Mouse (Mus musculus): Measurements from ENCODE around the gene Zkscan4. TPM values are rescaled to one million over a fixed set of nuclear protein-coding genes. Genes with fewer than 3 reads are reported as not detected.
A peak's percentile ranks its signal among the peaks of the same experiment; 100 is the strongest.
"Not testable (repeated sequence)": the region's sequence is repeated elsewhere in the genome, so short reads cannot be mapped to it uniquely, and the experiment has no call there.

Gene Zkscan4
- polyA plus RNA-seq, 1 experiment: 0.29 TPM

- H3K4me1 ChIP-seq (ENCODE audit: control insufficient read depth, insufficient read depth, insufficient read length): 0 out of 2 replicates have a peak, but pooled peaks cover 2% of the 10 kb centered on the region
- TF ChIP-seq POLR2A (IDR thresholded peaks at IDR 0.05; ENCODE audit: low read depth, low read length): no peak
- no peak for TF ChIP-seq CTCF (IDR thresholded peaks at IDR 0.05; ENCODE audit: extremely low read depth, insufficient read depth, insufficient read length, insufficient replicate concordance)
- H3K27me3 ChIP-seq (ENCODE audit: control insufficient read depth, insufficient read depth, low read length): no peaks in the 10 kb centered on the region
- H3K4me3 ChIP-seq (ENCODE audit: extremely low read depth, insufficient read depth, insufficient read length): peak overlapping the region; percentile 92
- DNase-seq (ENCODE audit: low read depth in 1 of 2, low spot score in 2 of 2): no peak
- no peak overlapping the region for H3K27ac ChIP-seq (ENCODE audit: insufficient read depth, low read length)
- 5% methylated on average over 13 of the region's 13 CpGs for WGBS
- peaks cover 11% of the 10 kb centered on the region for H3K36me3 ChIP-seq (ENCODE audit: control insufficient read depth, insufficient read depth, low read length)
Measured at GRCm38 (mm10) chr13:21453042-21453441, 25.7 kb upstream of the Zkscan4 start.

GRCm38 (mm10) chr13:21453449-21453848, 25.3 kb upstream of the Zkscan4 start, which contains the start of gene Zscan26:
TSS of gene Zscan26 (minus strand) at chr13:21453730.
- WGBS: under 1% methylated on average over 23 of the region's 23 CpGs
- peak within 1 kb of the TSS; percentile 75 for H3K27ac ChIP-seq (ENCODE audit: insufficient read depth, low read length)
- no peaks in the 10 kb centered on the region for H3K27me3 ChIP-seq (ENCODE audit: control insufficient read depth, insufficient read depth, low read length)
- DNase-seq (ENCODE audit: low read depth in 1 of 2, low spot score in 2 of 2): peak; percentile 69 to 76
- H3K4me1 ChIP-seq (ENCODE audit: control insufficient read depth, insufficient read depth, insufficient read length): 0 out of 2 replicates have a peak, but pooled peaks cover 2% of the 10 kb centered on the region
- H3K36me3 ChIP-seq (ENCODE audit: control insufficient read depth, insufficient read depth, low read length): peaks cover 8% of the 10 kb centered on the region
- H3K4me3 ChIP-seq (ENCODE audit: extremely low read depth, insufficient read depth, insufficient read length): peak within 1 kb of the TSS; percentile 92
- TF ChIP-seq CTCF (IDR thresholded peaks at IDR 0.05; ENCODE audit: extremely low read depth, insufficient read depth, insufficient read length, insufficient replicate concordance): no peak
- peak; percentile 27; the same call in 1 of the 2 replicates for TF ChIP-seq POLR2A (IDR thresholded peaks at IDR 0.05; ENCODE audit: low read depth, low read length)

GRCm38 (mm10) chr13:21454133-21454532, 24.6 kb upstream of the Zkscan4 start:
- 74% methylated on average over 3 of the region's 3 CpGs for WGBS
- Histone ChIP-seq H3K4me3 (ENCODE audit: extremely low read depth, insufficient read depth, insufficient read length) (no peak overlapping the region), H3K27ac (ENCODE audit: insufficient read depth, low read length) (no peak overlapping the region)

GRCm38 (mm10) chr13:21456347-21456746, 22.4 kb upstream of the Zkscan4 start:
- TF ChIP-seq POLR2A (IDR thresholded peaks at IDR 0.05; ENCODE audit: low read depth, low read length): no peak
- no peak for TF ChIP-seq CTCF (IDR thresholded peaks at IDR 0.05; ENCODE audit: extremely low read depth, insufficient read depth, insufficient read length, insufficient replicate concordance)
- 66% methylated on average over 4 of the region's 4 CpGs for WGBS

More at GRCm38 (mm10) chr13:21454133-21454532, 24.6 kb upstream of the Zkscan4 start:
- Histone ChIP-seq H3K27me3 (ENCODE audit: control insufficient read depth, insufficient read depth, low read length) (no peaks in the 10 kb centered on the region), H3K4me1 (ENCODE audit: control insufficient read depth, insufficient read depth, insufficient read length) (0 out of 2 replicates have a peak, but pooled peaks cover 2% of the 10 kb centered on the region), H3K36me3 (ENCODE audit: control insufficient read depth, insufficient read depth, low read length) (peaks cover 6% of the 10 kb centered on the region)
- DNase-seq (ENCODE audit: low read depth in 1 of 2, low spot score in 2 of 2): no peak
- no peak for TF ChIP-seq CTCF (IDR thresholded peaks at IDR 0.05; ENCODE audit: extremely low read depth, insufficient read depth, insufficient read length, insufficient replicate concordance)

GRCm38 (mm10) chr13:21462516-21462915, 16.2 kb upstream of the Zkscan4 start:
- not testable (repeated sequence) for H3K4me3 ChIP-seq (ENCODE audit: extremely low read depth, insufficient read depth, insufficient read length); H3K36me3 ChIP-seq (ENCODE audit: control insufficient read depth, insufficient read depth, low read length); H3K27ac ChIP-seq (ENCODE audit: insufficient read depth, low read length); H3K4me1 ChIP-seq (ENCODE audit: control insufficient read depth, insufficient read depth, insufficient read length); H3K27me3 ChIP-seq (ENCODE audit: control insufficient read depth, insufficient read depth, low read length); DNase-seq (ENCODE audit: low read depth in 1 of 2, low spot score in 2 of 2)
- 72% methylated on average over 9 of the region's 9 CpGs for WGBS

More at GRCm38 (mm10) chr13:21456347-21456746, 22.4 kb upstream of the Zkscan4 start:
- H3K36me3 ChIP-seq (ENCODE audit: control insufficient read depth, insufficient read depth, low read length): peaks cover 3% of the 10 kb centered on the region; the same call in 1 of the 2 replicates
- H3K27ac ChIP-seq (ENCODE audit: insufficient read depth, low read length): no peak overlapping the region
- no peaks in the 10 kb centered on the region for H3K27me3 ChIP-seq (ENCODE audit: control insufficient read depth, insufficient read depth, low read length)
- H3K4me1 ChIP-seq (ENCODE audit: control insufficient read depth, insufficient read depth, insufficient read length): 0 out of 2 replicates have a peak, but pooled peaks cover 2% of the 10 kb centered on the region
- DNase-seq (ENCODE audit: low read depth in 1 of 2, low spot score in 2 of 2): no peak
- no peak overlapping the region for H3K4me3 ChIP-seq (ENCODE audit: extremely low read depth, insufficient read depth, insufficient read length)

GRCm38 (mm10) chr13:21467336-21467735, 11.4 kb upstream of the Zkscan4 start:
- Histone ChIP-seq H3K27me3 (ENCODE audit: control insufficient read depth, insufficient read depth, low read length) (peaks cover 9% of the 10 kb centered on the region; the same call in 1 of the 2 replicates), H3K4me3 (ENCODE audit: extremely low read depth, insufficient read depth, insufficient read length) (no peak overlapping the region), H3K36me3 (ENCODE audit: control insufficient read depth, insufficient read depth, low read length) (no peaks in the 10 kb centered on the region), H3K4me1 (ENCODE audit: control insufficient read depth, insufficient read depth, insufficient read length) (peaks cover 4% of the 10 kb centered on the region; the same call in 1 of the 2 replicates), H3K27ac (ENCODE audit: insufficient read depth, low read length) (no peak overlapping the region)
- TF ChIP-seq CTCF (IDR thresholded peaks at IDR 0.05; ENCODE audit: extremely low read depth, insufficient read depth, insufficient read length, insufficient replicate concordance): no peak
- no peak for TF ChIP-seq POLR2A (IDR thresholded peaks at IDR 0.05; ENCODE audit: low read depth, low read length)
- 86% methylated on average over 10 of the region's 10 CpGs for WGBS
- DNase-seq (ENCODE audit: low read depth in 1 of 2, low spot score in 2 of 2): no peak
